ENCODE assay signal across 8 mouse cellular contexts in genomic region chr11:44617734-44618586, GRCm38 (mm10). TPM values are rescaled to one million over a fixed set of nuclear protein-coding genes. Genes with fewer than 3 reads are reported as not detected.
A peak's percentile ranks its signal among the peaks of the same experiment; 100 is the strongest.
DNase-seq lines count a peak whose midpoint lies in the region; ATAC-seq and TF ChIP-seq lines count a peak whose summit lies in the region.

No protein-coding gene starts in this region.

- no peaks in the 10 kb centered on the region for H3K9me3 ChIP-seq in hindbrain, embryonic 15.5 days
- H3K9me3 ChIP-seq in neural tube, embryonic 11.5 days (ENCODE audit: control insufficient read depth, low read length) = no peaks in the 10 kb centered on the region

- H3K4me2 ChIP-seq in hindbrain, embryonic 15.5 days = peak overlapping the region; percentile 77
- H3K4me2 ChIP-seq in neural tube, embryonic 11.5 days (ENCODE audit: low read depth) = peak overlapping the region; percentile 85

- H3K79me2 ChIP-seq in liver, adult 2 months (ENCODE audit: control insufficient read depth, insufficient read depth, low read length) = no peaks in the 10 kb centered on the region

- intact Hi-C loops in gastrocnemius, adult 2 months (cut with DNase I) = loop anchor here (2.0 to 10.0 kb wide), 3 partner anchors 69 to 1267 kb away; no protein-coding TSS in a partner anchor

- H3K4me3 ChIP-seq in layer of hippocampus, adult 2 months = peak overlapping the region; percentile 50
- H3K4me3 ChIP-seq in gastrocnemius, adult 2 months = peak overlapping the region; percentile 81
- H3K4me3 ChIP-seq in hindbrain, embryonic 15.5 days = peak overlapping the region; percentile 81
- H3K4me3 ChIP-seq in liver, adult 2 months (ENCODE audit: insufficient read depth, low read depth, low read length) = peak overlapping the region; percentile 45; the same call in 1 of the 2 replicates
- H3K4me3 ChIP-seq in neural tube, embryonic 11.5 days (ENCODE audit: low read depth, low read length) = peak overlapping the region; percentile 61

- no peak for TF ChIP-seq POLR2A in liver, adult 2 months (IDR thresholded peaks at IDR 0.05; ENCODE audit: extremely low read depth, insufficient read depth, low read length)

- WGBS in hindbrain, embryonic 15.5 days = under 1% methylated on average over 53 of the region's 55 CpGs
- WGBS in liver, adult 2 months = 2% methylated on average over 55 of the region's 55 CpGs
- under 1% methylated on average over 53 of the region's 55 CpGs for WGBS in neural tube, embryonic 11.5 days

- no peak for DNase-seq in layer of hippocampus, adult 2 months (ENCODE audit: low spot score in 2 of 2)
- DNase-seq in layer of hippocampus, postnatal 25 days (ENCODE audit: extremely low spot score in 1 of 2, low spot score in 1 of 2) = no peak
- peak; percentile 63 for DNase-seq in cerebellum, adult 8-10 months
- peak; percentile 65 for DNase-seq in gastrocnemius, adult 2 months
- no peak for DNase-seq in liver, adult 2 months (ENCODE audit: extremely low read depth, low read depth, low spot score)
- peak; percentile 84 for DNase-seq in neural tube, embryonic 11.5 days (ENCODE audit: low spot score)
- DNase-seq in thymus, postnatal 36 days = peak; percentile 30 to 34

- peak overlapping the region; percentile 89 for H3K9ac ChIP-seq in hindbrain, embryonic 15.5 days
- H3K9ac ChIP-seq in liver, adult 2 months (ENCODE audit: low read depth, low read length) = peak overlapping the region; percentile 8; the same call in 1 of the 2 replicates
- H3K9ac ChIP-seq in neural tube, embryonic 11.5 days (ENCODE audit: low read length) = peak overlapping the region; percentile 79

- no peak for TF ChIP-seq CTCF in layer of hippocampus, adult 2 months (conservative IDR thresholded peaks at IDR 0.05)
- 0 out of 2 replicates have a peak, but pooled peaks have one; percentile 11 for TF ChIP-seq CTCF in gastrocnemius, adult 2 months (IDR thresholded peaks at IDR 0.05)
- no peak for TF ChIP-seq CTCF in liver, adult 2 months (IDR thresholded peaks at IDR 0.05; ENCODE audit: low read depth, low read length)

- peak; percentile 7; the same call in 1 of the 2 replicates for ATAC-seq in hindbrain, embryonic 15.5 days (ENCODE audit: low FRiP score, low read depth)
- no peak for ATAC-seq in neural tube, embryonic 11.5 days (ENCODE audit: insufficient read depth, low FRiP score, low TSS enrichment)

- H3K27ac ChIP-seq in layer of hippocampus, adult 2 months = peak overlapping the region; percentile 68; the same call in 1 of the 2 replicates
- H3K27ac ChIP-seq in gastrocnemius, adult 2 months = peak overlapping the region; percentile 94
- H3K27ac ChIP-seq in hindbrain, embryonic 15.5 days (replicated peaks) = peak overlapping the region; percentile 95
- H3K27ac ChIP-seq in liver, adult 2 months (replicated peaks; ENCODE audit: insufficient read depth, low read depth, low read length) = no peak overlapping the region
- H3K27ac ChIP-seq in neural tube, embryonic 11.5 days (ENCODE audit: low read depth, low read length) = peak overlapping the region; percentile 84

- H3K4me1 ChIP-seq in hindbrain, embryonic 15.5 days (replicated peaks) = peaks cover 47% of the 10 kb centered on the region
- H3K4me1 ChIP-seq in liver, adult 2 months (ENCODE audit: control insufficient read depth, insufficient read depth, low read length) = peaks cover 3% of the 10 kb centered on the region; the same call in 1 of the 2 replicates
- H3K4me1 ChIP-seq in neural tube, embryonic 11.5 days (ENCODE audit: control insufficient read depth, insufficient read depth, low read length) = peaks cover 14% of the 10 kb centered on the region

- peaks cover 8% of the 10 kb centered on the region; the same call in 1 of the 2 replicates for H3K27me3 ChIP-seq in hindbrain, embryonic 15.5 days
- peaks cover 18% of the 10 kb centered on the region; the same call in 1 of the 2 replicates for H3K27me3 ChIP-seq in liver, adult 2 months (ENCODE audit: control insufficient read depth, insufficient read depth, low read length)
- H3K27me3 ChIP-seq in neural tube, embryonic 11.5 days (ENCODE audit: control insufficient read depth, insufficient read depth, low read length) = peaks cover 30% of the 10 kb centered on the region

- no peaks in the 10 kb centered on the region for H3K36me3 ChIP-seq in hindbrain, embryonic 15.5 days
- H3K36me3 ChIP-seq in liver, adult 2 months (ENCODE audit: control insufficient read depth, insufficient read depth, low read length) = no peaks in the 10 kb centered on the region
- no peaks in the 10 kb centered on the region for H3K36me3 ChIP-seq in neural tube, embryonic 11.5 days (ENCODE audit: control insufficient read depth, insufficient read depth, low read length)

RNA-seq across cellular contexts. Expression of gene Ebf1, which starts 0.8 kb away (rescaled TPM):
- total RNA-seq in layer of hippocampus, adult 2 months (2021) = 1 to 10 TPM; 2.3 to 3.4 TPM
- 1 to 10 TPM; 3.5 to 4.6 TPM for total RNA-seq in layer of hippocampus, postnatal 25 days (2021)
- 10 to 100 TPM in 1 of 2 experiments, 1 to 10 TPM in 1; 9.4 to 10.3 TPM for total RNA-seq in gastrocnemius, adult 2 months (2021)
- 101 and 139 TPM in 2 replicates for polyA plus RNA-seq in hindbrain, embryonic 15.5 days (2015; fragmentation: Nextera tagmentation; extraction: Ambion mirVana)
- 0.37 and 0.47 TPM in 2 replicates for total RNA-seq in liver, adult 2 months (2014; rRNA removed)
- polyA plus RNA-seq in liver, adult 2 months (2012; rRNA removed) = 0.11 and 0.23 TPM in 2 replicates
- polyA plus RNA-seq in neural tube, embryonic 11.5 days (2014; fragmentation: Nextera tagmentation; extraction: Ambion mirVana) = 104 and 113 TPM in 2 replicates

Comparison
In these comparisons a context has a peak if more than half of its experiments do, and no peak if none do; other contexts are left out.
1. DNase-seq: peak in cerebellum, adult 8-10 months (single experiment), gastrocnemius, adult 2 months (single experiment), neural tube, embryonic 11.5 days (single experiment) and thymus, postnatal 36 days (2 of 2); none in layer of hippocampus, adult 2 months (0 of 2), layer of hippocampus, postnatal 25 days (0 of 2) and liver, adult 2 months (single experiment).
2. H3K9ac ChIP-seq: peak in every context shown above with its lines; median percentile 89 in hindbrain, embryonic 15.5 days; 79 in neural tube, embryonic 11.5 days; 8 in liver, adult 2 months.
3. Peak in every context shown above with its lines, with median percentiles within 50 percentile points of each other: H3K4me3 ChIP-seq.